Mouse (Mus musculus) heart, embryonic 12.5 days (tissue): Measurements from ENCODE around the gene Hrk. TPM values are rescaled to one million over a fixed set of nuclear protein-coding genes. Genes with fewer than 3 reads are reported as not detected.

Source experiments
- ATAC-seq: fragments of 200-750 bp; cut with Nextera tagmentation; 2 replicates; pipeline ENCODE4 v1.8.0; 2017; ENCODE audit warnings: moderate TSS enrichment, moderate library complexity; ENCODE audit not compliant: insufficient number of reproducible peaks, low FRiP score
- H3K27ac ChIP-seq: fragments of 300-500 bp; sonication (generic); 2 replicates; pipeline ENCODE4 v1.5.1; 2016; ENCODE audit warnings: mild to moderate bottlenecking, moderate library complexity; ENCODE audit not compliant: poor library complexity, severe bottlenecking
- H3K27me3 ChIP-seq: fragments of 300-500 bp; sonication (generic); replicated peaks from 2 replicates; pipeline ENCODE4 v1.6.1; 2016; ENCODE audit warnings: mild to moderate bottlenecking, moderate library complexity
- H3K36me3 ChIP-seq: fragments of 300-500 bp; sonication (generic); 2 replicates; pipeline ENCODE4 v1.6.1; 2016; ENCODE audit warnings: mild to moderate bottlenecking, moderate library complexity
- H3K4me1 ChIP-seq: fragments of 300-500 bp; sonication (generic); replicated peaks from 2 replicates; pipeline ENCODE4 v1.6.1; 2016; ENCODE audit warnings: mild to moderate bottlenecking
- H3K4me2 ChIP-seq: fragments of 300-500 bp; sonication (generic); 2 replicates; pipeline ENCODE4 v1.6.1; 2016; ENCODE audit warnings: mild to moderate bottlenecking, moderate library complexity
- H3K4me3 ChIP-seq: fragments of 300-500 bp; sonication (generic); 2 replicates; pipeline ENCODE4 v1.5.1; 2016; ENCODE audit warnings: mild to moderate bottlenecking
- H3K9ac ChIP-seq: fragments of 300-500 bp; sonication (generic); 2 replicates; pipeline ENCODE4 v1.6.1; 2016; ENCODE audit warnings: mild to moderate bottlenecking, moderate library complexity
- H3K9me3 ChIP-seq: fragments of 300-500 bp; sonication (generic); replicated peaks from 2 replicates; pipeline ENCODE4 v1.6.1; 2016; ENCODE audit warnings: mild to moderate bottlenecking, moderate library complexity
- WGBS: fragments of 180-500 bp; shearing (Covaris S2); methylation state at CpG from one replicate; pipeline ENCODE4 v1.1.7; 2016; 5-methylcytosine and 5-hydroxymethylcytosine counted together
- polyA plus RNA-seq: library from polyadenylated mRNA; unstranded; fragments of >200 nt; fragmentation: Nextera tagmentation; extraction: Ambion mirVana; gene quantifications from 2 replicates; pipeline ENCODE4 v1.2.1, GENCODE M21; 2016

Hrk gene
- polyA plus RNA-seq, result 0.09 TPM in 1 of 2 replicates, not detected in the other

GRCm38 (mm10) chr5:118164581-118164980 lies at the start of gene Hrk:
Gene Hrk (plus strand): TSS chr5:118164648.
- 59% methylated on average over 12 of the region's 12 CpGs for WGBS
- no peak within 1 kb of the TSS for H3K27ac ChIP-seq
- no peak within 1 kb of the TSS for H3K4me3 ChIP-seq

GRCm38 (mm10) chr5:118118351-118118750 lies 46.1 kb upstream of the Hrk start:
- Histone ChIP-seq H3K27me3 (no peaks in the 10 kb centered on the region), H3K9me3 (no peaks in the 10 kb centered on the region), H3K4me3 (no peak overlapping the region), H3K27ac (no peak overlapping the region), H3K4me1 (peaks cover 46% of the 10 kb centered on the region), H3K9ac (no peak overlapping the region), H3K36me3 (peaks cover 24% of the 10 kb centered on the region), H3K4me2 (no peak overlapping the region)
- no peak for ATAC-seq
- 80% methylated on average over 3 of the region's 3 CpGs for WGBS

More at GRCm38 (mm10) chr5:118164581-118164980, at the start of gene Hrk:
- Histone ChIP-seq H3K27me3 (peaks cover 86% of the 10 kb centered on the region), H3K36me3 (no peaks in the 10 kb centered on the region), H3K9ac (no peak within 1 kb of the TSS), H3K9me3 (no peaks in the 10 kb centered on the region), H3K4me1 (peaks cover 8% of the 10 kb centered on the region), H3K4me2 (no peak within 1 kb of the TSS)
- no peak for ATAC-seq

- Histone ChIP-seq H3K36me3 (peaks cover 24% of the 10 kb centered on the region), H3K27me3 (no peaks in the 10 kb centered on the region), H3K4me3 (no peak overlapping the region), H3K4me1 (peaks cover 51% of the 10 kb centered on the region), H3K9ac (no peak overlapping the region), H3K9me3 (no peaks in the 10 kb centered on the region), H3K4me2 (no peak overlapping the region), H3K27ac (no peak overlapping the region)
- no peak for ATAC-seq
- WGBS, result 96% methylated on average over 5 of the region's 5 CpGs
These were observed 45.5 kb upstream of the Hrk start for GRCm38 (mm10) chr5:118118922-118119321.

GRCm38 (mm10) chr5:118120670-118121069 lies 43.8 kb upstream of the Hrk start:
- WGBS, result 58% methylated on average over 2 of the region's 2 CpGs
- H3K27ac ChIP-seq, result no peak overlapping the region
- no peak overlapping the region for H3K9ac ChIP-seq
- H3K4me1 ChIP-seq, result peaks cover 59% of the 10 kb centered on the region
- no peak overlapping the region for H3K4me3 ChIP-seq
- H3K9me3 ChIP-seq, result no peaks in the 10 kb centered on the region
- H3K36me3 ChIP-seq, result peaks cover 34% of the 10 kb centered on the region
- no peaks in the 10 kb centered on the region for H3K27me3 ChIP-seq
- no peak overlapping the region for H3K4me2 ChIP-seq
- ATAC-seq, result no peak

- no peaks in the 10 kb centered on the region for H3K9me3 ChIP-seq
- H3K4me3 ChIP-seq, result no peak overlapping the region
- H3K36me3 ChIP-seq, result peaks cover 43% of the 10 kb centered on the region
- 86% methylated on average over 4 of the region's 4 CpGs for whole genome bisulfite sequencing
- H3K27me3 ChIP-seq, result no peaks in the 10 kb centered on the region
- H3K27ac ChIP-seq, result no peak overlapping the region
- ATAC-seq, result no peak
- H3K9ac ChIP-seq, result no peak overlapping the region
- no peak overlapping the region for H3K4me2 ChIP-seq
- H3K4me1 ChIP-seq, result peaks cover 62% of the 10 kb centered on the region
These were observed 42.5 kb upstream of the Hrk start for GRCm38 (mm10) chr5:118121928-118122327.

- no peak overlapping the region for H3K9ac ChIP-seq
- no peak for ATAC-seq
- no peak overlapping the region for H3K27ac ChIP-seq
These were observed 41.4 kb upstream of the Hrk start for GRCm38 (mm10) chr5:118123096-118123495.

GRCm38 (mm10) chr5:118126671-118127070 lies 37.8 kb upstream of the Hrk start:
- Histone ChIP-seq H3K4me2 (no peak overlapping the region), H3K9ac (no peak overlapping the region), H3K27me3 (no peaks in the 10 kb centered on the region), H3K4me3 (no peak overlapping the region), H3K9me3 (no peaks in the 10 kb centered on the region), H3K4me1 (peaks cover 69% of the 10 kb centered on the region), H3K27ac (no peak overlapping the region), H3K36me3 (peaks cover 37% of the 10 kb centered on the region)
- no peak for ATAC-seq
- 79% methylated on average over 4 of the region's 4 CpGs for WGBS

More at GRCm38 (mm10) chr5:118123096-118123495, 41.4 kb upstream of the Hrk start:
- Histone ChIP-seq H3K36me3 (peaks cover 48% of the 10 kb centered on the region), H3K4me1 (peaks cover 74% of the 10 kb centered on the region), H3K9me3 (no peaks in the 10 kb centered on the region), H3K27me3 (no peaks in the 10 kb centered on the region), H3K4me2 (no peak overlapping the region), H3K4me3 (no peak overlapping the region)
- WGBS, result 48% methylated on average over 10 of the region's 10 CpGs

GRCm38 (mm10) chr5:118128208-118128607 lies 36.2 kb upstream of the Hrk start:
- 15% methylated on average over 6 of the region's 6 CpGs for WGBS
- Histone ChIP-seq H3K4me1 (peaks cover 63% of the 10 kb centered on the region), H3K9me3 (no peaks in the 10 kb centered on the region), H3K4me3 (no peak overlapping the region), H3K27ac (peak overlapping the region; percentile 61), H3K27me3 (no peaks in the 10 kb centered on the region), H3K9ac (peak overlapping the region; percentile 23; the same call in 1 of the 2 replicates), H3K4me2 (peak overlapping the region; percentile 22; the same call in 1 of the 2 replicates), H3K36me3 (peaks cover 41% of the 10 kb centered on the region)
- peak; percentile 64 for ATAC-seq

- peaks cover 40% of the 10 kb centered on the region for H3K36me3 ChIP-seq
These were observed 35.8 kb upstream of the Hrk start for GRCm38 (mm10) chr5:118128651-118129050.

GRCm38 (mm10) chr5:118136391-118136790 lies 28.1 kb upstream of the Hrk start:
- no peaks in the 10 kb centered on the region for H3K27me3 ChIP-seq
- no peak for ATAC-seq

More at GRCm38 (mm10) chr5:118128651-118129050, 35.8 kb upstream of the Hrk start:
- H3K9me3 ChIP-seq, result no peaks in the 10 kb centered on the region
- ATAC-seq, result no peak
- H3K27me3 ChIP-seq, result no peaks in the 10 kb centered on the region
- peaks cover 63% of the 10 kb centered on the region for H3K4me1 ChIP-seq
- 0 out of 2 replicates have a peak overlapping the region, but pooled peaks have one; percentile 6 for H3K4me2 ChIP-seq
- H3K27ac ChIP-seq, result peak overlapping the region; percentile 61
- WGBS, result 46% methylated on average over 9 of the region's 9 CpGs
- H3K4me3 ChIP-seq, result no peak overlapping the region
- peak overlapping the region; percentile 23; the same call in 1 of the 2 replicates for H3K9ac ChIP-seq

GRCm38 (mm10) chr5:118139630-118140029 lies 24.8 kb upstream of the Hrk start:
- no peak overlapping the region for H3K4me3 ChIP-seq
- H3K9me3 ChIP-seq, result no peaks in the 10 kb centered on the region
- H3K27ac ChIP-seq, result no peak overlapping the region
- peaks cover 33% of the 10 kb centered on the region for H3K4me1 ChIP-seq
- no peak for ATAC-seq
- H3K36me3 ChIP-seq, result peaks cover 61% of the 10 kb centered on the region
- H3K27me3 ChIP-seq, result no peaks in the 10 kb centered on the region
- no peak overlapping the region for H3K4me2 ChIP-seq
- 85% methylated on average over 8 of the region's 8 CpGs for WGBS
- no peak overlapping the region for H3K9ac ChIP-seq

More at GRCm38 (mm10) chr5:118136391-118136790, 28.1 kb upstream of the Hrk start:
- Histone ChIP-seq H3K27ac (no peak overlapping the region), H3K4me2 (no peak overlapping the region), H3K4me1 (peaks cover 31% of the 10 kb centered on the region), H3K36me3 (peaks cover 48% of the 10 kb centered on the region), H3K9ac (no peak overlapping the region), H3K4me3 (no peak overlapping the region), H3K9me3 (no peaks in the 10 kb centered on the region)
- 90% methylated on average over 5 of the region's 5 CpGs for WGBS

- Histone ChIP-seq H3K36me3 (peaks cover 46% of the 10 kb centered on the region), H3K4me2 (no peak overlapping the region), H3K27ac (no peak overlapping the region), H3K9ac (no peak overlapping the region), H3K27me3 (no peaks in the 10 kb centered on the region), H3K9me3 (no peaks in the 10 kb centered on the region), H3K4me3 (no peak overlapping the region), H3K4me1 (peaks cover 45% of the 10 kb centered on the region)
- WGBS, result 87% methylated on average over 8 of the region's 8 CpGs
- ATAC-seq, result no peak
These were observed 22.0 kb upstream of the Hrk start for GRCm38 (mm10) chr5:118142471-118142870.
